Mouse (Mus musculus) effector memory CD4-positive, alpha-beta T cell, adult 7 months (primary cell): Measurements from ENCODE around the gene Vmn1r47. TPM values are rescaled to one million over a fixed set of nuclear protein-coding genes. Genes with fewer than 3 reads are reported as not detected.

Source experiments
- polyA plus RNA-seq: library from polyadenylated mRNA; unstranded; fragments of 100-300 nt; shearing (Covaris generic); gene quantifications from one replicate; pipeline ENCODE4 v1.2.1, GENCODE M21; 2017

Gene Vmn1r47
- polyA plus RNA-seq, result not detected

GRCm38 (mm10) chr6:90015847-90016246 lies at the start of gene Vmn1r47:
Gene Vmn1r47 (plus strand): TSS chr6:90016147.

GRCm38 (mm10) chr6:89969013-89969412 lies 46.9 kb upstream of the Vmn1r47 start, which contains the start of gene Vmn1r46:
Gene Vmn1r46 (plus strand): TSS chr6:89969313.

GRCm38 (mm10) chr6:90036741-90037140 lies 20.8 kb downstream of the Vmn1r47 start, which contains the start of gene Vmn1r48:
Gene Vmn1r48 (minus strand): TSS chr6:90036841.

Other genes starting within 250 kb of the Vmn1r47 start
- not detected for gene Vmn1r42, start 139.7 kb upstream of the Vmn1r47 start, polyA plus RNA-seq
- gene Vmn1r43, start 139.7 kb upstream of the Vmn1r47 start, polyA plus RNA-seq, result not detected
- not detected for gene Vmn1r44, start 132.5 kb upstream of the Vmn1r47 start, polyA plus RNA-seq
- gene Vmn1r45, start 75.5 kb upstream of the Vmn1r47 start, polyA plus RNA-seq, result 0.29 TPM
- 0.13 TPM for gene Vmn1r46, start 46.8 kb upstream of the Vmn1r47 start, polyA plus RNA-seq
- not detected for gene Vmn1r48, start 20.7 kb downstream of the Vmn1r47 start, polyA plus RNA-seq
- 0.22 TPM for gene Vmn1r49, start 62.4 kb downstream of the Vmn1r47 start, polyA plus RNA-seq
- not detected for gene Vmn1r50, start 85.3 kb downstream of the Vmn1r47 start, polyA plus RNA-seq
- not detected for gene Vmn1r51, start 106.4 kb downstream of the Vmn1r47 start, polyA plus RNA-seq
- not detected for gene Vmn1r52, start 158.7 kb downstream of the Vmn1r47 start, polyA plus RNA-seq
- not detected for gene V1ra8, start 186.6 kb downstream of the Vmn1r47 start, polyA plus RNA-seq
- not detected for gene Vmn1r53, start 208.3 kb downstream of the Vmn1r47 start, polyA plus RNA-seq
- not detected for gene Vmn1r54, start 230.2 kb downstream of the Vmn1r47 start, polyA plus RNA-seq